Mouse (Mus musculus) brain, embryonic 14.5 days (tissue): ENCODE measurements around the gene Rps6ka4.

ENCODE experiments used
- CTCF ChIP-seq: fragments of 200-500 bp; IDR thresholded peaks from 2 replicates; pipeline ENCODE4 v1.5.1; 2012; ENCODE audit warnings: inconsistent platforms, mild to moderate bottlenecking, moderate library complexity, borderline replicate concordance; ENCODE audit not compliant: insufficient read depth, insufficient read length; ENCODE audit errors: extremely low read depth
- POLR2A ChIP-seq: fragments of 200-500 bp; IDR thresholded peaks from 2 replicates; pipeline ENCODE4 v1.6.1; 2012; ENCODE audit warnings: mild to moderate bottlenecking, inconsistent platforms, borderline replicate concordance; ENCODE audit not compliant: poor library complexity, insufficient read depth, insufficient read length, severe bottlenecking; ENCODE audit errors: extremely low read depth

GRCm38 (mm10) chr19:6851497-6851896 lies 11.1 kb upstream of the Rps6ka4 start:
- TF ChIP-seq CTCF (no peak), POLR2A (no peak)
